Mouse (Mus musculus): ENCODE results near the gene Cdsn. TPM values are rescaled to one million over a fixed set of nuclear protein-coding genes. Genes with fewer than 3 reads are reported as not detected.

Gene Cdsn
- polyA plus RNA-seq, 1 experiment from 2014 or later = 0.11 TPM

DNA sequence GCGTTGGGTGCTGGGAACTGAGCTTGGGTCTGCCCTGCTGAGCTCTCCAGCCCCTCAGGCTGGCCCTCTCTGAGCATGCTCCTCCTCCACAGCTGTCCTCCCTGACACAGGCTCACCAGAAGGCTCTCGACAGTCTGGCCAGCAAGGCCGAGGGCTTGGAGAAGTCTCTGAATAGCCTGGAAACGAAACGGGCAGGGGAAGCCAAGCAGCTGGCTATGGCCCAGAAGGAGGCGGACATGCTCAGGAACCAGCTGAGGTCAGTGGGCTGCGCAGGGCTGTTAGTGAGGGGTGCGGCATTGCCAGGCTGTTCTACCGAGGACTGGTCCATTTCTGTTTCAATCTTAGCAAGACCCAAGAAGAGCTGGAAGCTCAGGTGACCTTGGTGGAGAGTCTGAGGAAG is 27.6 kb upstream of the Cdsn start:
- H3K4me3 ChIP-seq (replicated peaks; ENCODE audit: low read depth, low read length) = no peak overlapping the region

DNA sequence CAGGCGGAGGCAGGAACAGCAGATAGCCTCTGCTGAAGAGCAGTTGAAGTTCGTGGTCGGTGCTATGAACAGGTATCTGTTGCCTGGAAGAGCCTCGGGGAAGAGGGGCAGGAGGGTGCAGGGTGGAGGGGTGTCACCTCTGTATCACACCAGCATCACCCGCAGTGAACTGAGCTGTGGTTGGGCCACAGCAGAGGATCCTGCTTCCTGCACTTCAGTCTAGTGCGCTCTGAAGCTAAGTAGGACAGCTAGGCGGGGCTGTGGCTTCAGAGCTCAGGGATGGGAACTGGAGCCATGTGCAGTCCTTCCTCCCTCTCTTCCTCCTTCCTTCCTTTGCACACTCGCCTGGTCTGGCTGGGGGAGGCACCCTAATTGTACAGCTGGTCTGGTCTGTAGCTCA is 25.3 kb upstream of the Cdsn start:
- ATAC-seq (ENCODE audit: low FRiP score, low TSS enrichment) (no peak), DNase-seq (no peak)
- Histone ChIP-seq H3K9me3 (ENCODE audit: control insufficient read depth, low read length) (no peaks in the 10 kb centered on the region), H3K4me1 (ENCODE audit: control insufficient read depth, insufficient read depth, low read length) (no peaks in the 10 kb centered on the region), H3K9ac (replicated peaks; ENCODE audit: low read length) (no peak overlapping the region), H3K4me3 (replicated peaks; ENCODE audit: low read depth, low read length) (no peak overlapping the region), H3K27me3 (ENCODE audit: control insufficient read depth, insufficient read depth, low read length) (no peaks in the 10 kb centered on the region), H3K36me3 (ENCODE audit: control insufficient read depth, insufficient read depth, low read length) (0 out of 2 replicates have a peak, but pooled peaks cover 7% of the 10 kb centered on the region), H3K27ac (replicated peaks; ENCODE audit: low read depth, low read length) (no peak overlapping the region), H3K4me2 (ENCODE audit: low read length) (no peak overlapping the region)
- 80% methylated on average over 8 of the region's 8 CpGs for WGBS

More for the DNA sequence above, 27.6 kb upstream of the Cdsn start:
- WGBS = 82% methylated on average over 9 of the region's 9 CpGs
- H3K36me3 ChIP-seq (ENCODE audit: control insufficient read depth, insufficient read depth, low read length) = 0 out of 2 replicates have a peak, but pooled peaks cover 7% of the 10 kb centered on the region
- no peaks in the 10 kb centered on the region for H3K27me3 ChIP-seq (ENCODE audit: control insufficient read depth, insufficient read depth, low read length)
- no peak overlapping the region for H3K4me2 ChIP-seq (ENCODE audit: low read length)
- no peak overlapping the region for H3K27ac ChIP-seq (replicated peaks; ENCODE audit: low read depth, low read length)
- DNase-seq (no peak), ATAC-seq (ENCODE audit: low FRiP score, low TSS enrichment) (no peak)
- H3K9me3 ChIP-seq (ENCODE audit: control insufficient read depth, low read length) = no peaks in the 10 kb centered on the region
- no peak overlapping the region for H3K9ac ChIP-seq (replicated peaks; ENCODE audit: low read length)
- no peaks in the 10 kb centered on the region for H3K4me1 ChIP-seq (ENCODE audit: control insufficient read depth, insufficient read depth, low read length)

DNA sequence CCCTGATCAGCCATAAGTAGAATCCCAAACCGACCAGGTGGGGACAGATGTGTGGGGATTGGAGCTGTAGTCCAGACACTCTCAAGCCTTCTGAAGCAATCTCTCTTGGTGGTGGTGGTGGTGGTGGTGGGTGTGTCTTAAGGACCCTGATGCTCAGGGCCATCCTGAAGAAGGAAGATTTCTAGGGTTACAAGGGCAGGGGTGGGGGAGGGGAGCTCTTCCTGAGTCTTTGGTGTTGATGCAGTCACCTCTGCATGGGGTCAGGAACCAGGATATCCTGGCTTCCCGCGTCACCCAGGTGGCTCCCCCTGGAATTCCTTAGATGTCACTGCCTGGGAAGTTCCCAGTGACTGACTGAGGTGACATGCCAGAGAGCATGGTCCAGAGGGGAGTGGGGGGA is 19.6 kb upstream of the Cdsn start:
- WGBS = 17% methylated on average over 3 of the region's 3 CpGs
- ATAC-seq (ENCODE audit: low FRiP score, low TSS enrichment) (no peak), DNase-seq (no peak)
- Histone ChIP-seq H3K4me3 (replicated peaks; ENCODE audit: low read depth, low read length) (no peak overlapping the region), H3K4me2 (ENCODE audit: low read length) (no peak overlapping the region), H3K27ac (replicated peaks; ENCODE audit: low read depth, low read length) (no peak overlapping the region), H3K4me1 (ENCODE audit: control insufficient read depth, insufficient read depth, low read length) (no peaks in the 10 kb centered on the region), H3K9me3 (ENCODE audit: control insufficient read depth, low read length) (no peaks in the 10 kb centered on the region), H3K9ac (replicated peaks; ENCODE audit: low read length) (no peak overlapping the region), H3K36me3 (ENCODE audit: control insufficient read depth, insufficient read depth, low read length) (no peaks in the 10 kb centered on the region), H3K27me3 (ENCODE audit: control insufficient read depth, insufficient read depth, low read length) (no peaks in the 10 kb centered on the region)

DNA sequence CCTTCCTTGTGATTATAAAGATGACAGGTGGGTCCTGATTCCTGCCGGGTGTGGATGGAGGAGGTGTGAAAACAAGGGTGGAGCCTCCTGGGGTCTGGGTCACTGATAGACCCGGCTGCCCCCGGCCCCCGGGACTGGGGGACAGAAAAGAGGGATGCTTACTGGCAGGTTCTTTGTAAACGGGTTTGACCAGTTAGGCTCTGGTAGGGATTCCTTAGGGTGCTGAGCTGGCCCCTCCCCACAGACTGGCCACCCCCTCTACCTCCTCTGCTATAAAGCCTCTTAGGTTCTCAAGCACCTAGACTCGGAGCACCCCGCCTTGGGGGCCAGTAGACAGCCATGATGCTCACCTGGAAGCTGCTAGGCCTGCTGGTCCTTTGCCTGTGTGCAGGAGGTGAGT is 19.0 kb upstream of the Cdsn start, which contains the start of gene Psors1c2:
Psors1c2 (plus strand) TSS at position 301 of the 400 bp plus-strand sequence.
- ATAC-seq (ENCODE audit: low FRiP score, low TSS enrichment) = no peak
- no peaks in the 10 kb centered on the region for H3K27me3 ChIP-seq (ENCODE audit: control insufficient read depth, insufficient read depth, low read length)
- H3K27ac ChIP-seq (replicated peaks; ENCODE audit: low read depth, low read length) = no peak within 1 kb of the TSS
- DNase-seq = no peak
- H3K4me1 ChIP-seq (ENCODE audit: control insufficient read depth, insufficient read depth, low read length) = no peaks in the 10 kb centered on the region
- no peaks in the 10 kb centered on the region for H3K9me3 ChIP-seq (ENCODE audit: control insufficient read depth, low read length)
- H3K9ac ChIP-seq (replicated peaks; ENCODE audit: low read length) = no peak within 1 kb of the TSS
- no peak within 1 kb of the TSS for H3K4me3 ChIP-seq (replicated peaks; ENCODE audit: low read depth, low read length)
- no peak within 1 kb of the TSS for H3K4me2 ChIP-seq (ENCODE audit: low read length)
- WGBS = 57% methylated on average over 7 of the region's 7 CpGs
- no peaks in the 10 kb centered on the region for H3K36me3 ChIP-seq (ENCODE audit: control insufficient read depth, insufficient read depth, low read length)

DNA sequence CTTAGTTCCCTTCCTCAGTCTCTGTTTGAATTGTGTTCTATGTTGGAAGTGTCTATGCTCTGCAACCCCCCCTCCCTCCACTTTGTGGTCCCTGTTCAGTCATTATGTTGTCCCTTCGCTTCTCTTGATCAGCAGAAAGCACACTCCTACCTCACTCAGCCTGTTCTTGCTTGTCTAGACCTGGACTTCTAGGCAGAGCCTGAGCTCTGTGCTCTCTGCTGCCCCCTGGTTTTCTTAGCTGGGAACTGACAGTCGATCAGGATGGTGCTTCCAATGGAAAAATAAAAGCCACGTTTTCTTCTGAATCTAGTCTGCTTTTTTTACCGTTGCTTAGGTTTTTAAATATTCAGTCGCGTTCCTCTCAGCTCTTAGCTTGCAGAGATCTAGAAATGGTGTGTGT is 17.6 kb upstream of the Cdsn start:
- 12% methylated on average over 6 of the region's 6 CpGs for WGBS
- Histone ChIP-seq H3K9ac (replicated peaks; ENCODE audit: low read length) (no peak overlapping the region), H3K27me3 (ENCODE audit: control insufficient read depth, insufficient read depth, low read length) (no peaks in the 10 kb centered on the region), H3K4me3 (replicated peaks; ENCODE audit: low read depth, low read length) (no peak overlapping the region), H3K27ac (replicated peaks; ENCODE audit: low read depth, low read length) (no peak overlapping the region), H3K4me2 (ENCODE audit: low read length) (no peak overlapping the region), H3K9me3 (ENCODE audit: control insufficient read depth, low read length) (no peaks in the 10 kb centered on the region), H3K4me1 (ENCODE audit: control insufficient read depth, insufficient read depth, low read length) (no peaks in the 10 kb centered on the region), H3K36me3 (ENCODE audit: control insufficient read depth, insufficient read depth, low read length) (no peaks in the 10 kb centered on the region)
- ATAC-seq (ENCODE audit: low FRiP score, low TSS enrichment) = 0 out of 2 replicates have a peak, but pooled peaks have one; percentile 34
- peak; percentile 92 for DNase-seq

DNA sequence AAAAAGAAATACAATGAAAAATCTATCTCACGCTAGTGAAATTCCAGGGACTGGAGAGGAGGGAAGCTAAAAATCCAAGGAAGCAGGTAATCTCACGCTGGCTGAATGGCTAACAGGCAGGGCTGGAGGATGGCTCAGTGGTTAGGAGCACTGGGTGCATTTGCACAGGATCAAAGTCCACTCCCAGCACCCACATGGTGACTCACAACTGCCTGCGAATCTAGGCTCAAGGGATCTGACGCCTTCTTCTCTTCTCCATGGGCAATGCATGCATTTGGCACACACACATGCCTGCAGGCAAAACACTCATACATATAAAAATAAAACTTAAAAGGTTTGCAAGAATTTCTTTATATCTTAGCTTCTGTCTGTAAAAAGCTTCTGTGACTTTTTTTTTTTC is 14.5 kb upstream of the Cdsn start:
- Histone ChIP-seq H3K9ac (replicated peaks; ENCODE audit: low read length) (no peak overlapping the region), H3K27ac (replicated peaks; ENCODE audit: low read depth, low read length) (no peak overlapping the region), H3K4me1 (ENCODE audit: control insufficient read depth, insufficient read depth, low read length) (no peaks in the 10 kb centered on the region), H3K27me3 (ENCODE audit: control insufficient read depth, insufficient read depth, low read length) (no peaks in the 10 kb centered on the region), H3K4me2 (ENCODE audit: low read length) (no peak overlapping the region), H3K4me3 (replicated peaks; ENCODE audit: low read depth, low read length) (no peak overlapping the region), H3K36me3 (ENCODE audit: control insufficient read depth, insufficient read depth, low read length) (no peaks in the 10 kb centered on the region), H3K9me3 (ENCODE audit: control insufficient read depth, low read length) (no peaks in the 10 kb centered on the region)
- DNase-seq (no peak), ATAC-seq (ENCODE audit: low FRiP score, low TSS enrichment) (no peak)
- 87% methylated on average over 4 of the region's 4 CpGs for WGBS

DNA sequence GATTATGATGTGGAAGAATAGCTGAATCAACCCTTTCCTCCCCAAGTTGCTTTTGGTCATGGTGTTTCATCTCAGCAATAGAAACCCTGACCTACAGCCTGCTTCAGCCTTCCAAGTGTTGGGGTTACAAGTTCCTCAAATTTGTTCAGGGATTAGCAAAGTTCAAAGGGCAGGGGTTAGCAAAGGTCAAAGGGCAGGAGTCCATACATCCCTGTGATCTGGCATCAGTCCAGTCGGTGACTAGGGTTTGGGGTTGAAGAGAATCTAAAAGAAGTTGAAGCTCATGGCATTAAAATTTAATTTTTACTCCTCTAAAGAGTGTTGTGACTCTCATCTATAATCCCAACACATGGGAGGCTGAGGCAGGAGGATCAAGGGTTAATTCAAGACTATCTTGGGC is 13.5 kb upstream of the Cdsn start:
- Histone ChIP-seq H3K27me3 (ENCODE audit: control insufficient read depth, insufficient read depth, low read length) (no peaks in the 10 kb centered on the region), H3K36me3 (ENCODE audit: control insufficient read depth, insufficient read depth, low read length) (no peaks in the 10 kb centered on the region), H3K9ac (replicated peaks; ENCODE audit: low read length) (no peak overlapping the region), H3K4me2 (ENCODE audit: low read length) (no peak overlapping the region), H3K9me3 (ENCODE audit: control insufficient read depth, low read length) (no peaks in the 10 kb centered on the region), H3K4me1 (ENCODE audit: control insufficient read depth, insufficient read depth, low read length) (0 out of 2 replicates have a peak, but pooled peaks cover 6% of the 10 kb centered on the region), H3K4me3 (replicated peaks; ENCODE audit: low read depth, low read length) (no peak overlapping the region), H3K27ac (replicated peaks; ENCODE audit: low read depth, low read length) (no peak overlapping the region)
- ATAC-seq (ENCODE audit: low FRiP score, low TSS enrichment) (no peak), DNase-seq (no peak)
- 76% methylated on average over 1 of the region's 1 CpGs for WGBS

DNA sequence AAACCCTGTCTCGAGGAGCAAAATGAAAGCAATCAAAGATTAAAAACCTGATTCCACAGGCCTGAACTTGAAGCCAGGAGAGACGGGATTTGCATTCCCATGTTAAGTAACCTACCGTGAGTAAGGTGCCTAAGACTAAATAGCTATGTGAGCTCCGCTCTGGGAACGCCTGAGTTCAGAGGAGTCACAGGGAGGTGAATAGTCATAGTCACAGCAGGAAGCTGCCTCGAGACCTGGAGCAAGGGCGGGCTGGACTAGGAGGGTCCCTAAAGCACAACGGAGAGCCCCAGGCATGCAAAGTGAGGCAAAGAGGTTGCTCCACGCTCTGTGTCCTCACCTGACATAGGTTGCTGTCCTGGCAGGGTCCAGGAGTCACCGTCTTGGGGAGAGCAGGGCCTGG is 12.4 kb upstream of the Cdsn start:
- Histone ChIP-seq H3K36me3 (ENCODE audit: control insufficient read depth, insufficient read depth, low read length) (no peaks in the 10 kb centered on the region), H3K4me3 (replicated peaks; ENCODE audit: low read depth, low read length) (no peak overlapping the region), H3K27ac (replicated peaks; ENCODE audit: low read depth, low read length) (no peak overlapping the region), H3K4me1 (ENCODE audit: control insufficient read depth, insufficient read depth, low read length) (0 out of 2 replicates have a peak, but pooled peaks cover 6% of the 10 kb centered on the region), H3K27me3 (ENCODE audit: control insufficient read depth, insufficient read depth, low read length) (no peaks in the 10 kb centered on the region), H3K9me3 (ENCODE audit: control insufficient read depth, low read length) (no peaks in the 10 kb centered on the region), H3K4me2 (ENCODE audit: low read length) (no peak overlapping the region), H3K9ac (replicated peaks; ENCODE audit: low read length) (no peak overlapping the region)
- ATAC-seq (ENCODE audit: low FRiP score, low TSS enrichment) (no peak), DNase-seq (no peak)
- WGBS = 54% methylated on average over 10 of the region's 10 CpGs

DNA sequence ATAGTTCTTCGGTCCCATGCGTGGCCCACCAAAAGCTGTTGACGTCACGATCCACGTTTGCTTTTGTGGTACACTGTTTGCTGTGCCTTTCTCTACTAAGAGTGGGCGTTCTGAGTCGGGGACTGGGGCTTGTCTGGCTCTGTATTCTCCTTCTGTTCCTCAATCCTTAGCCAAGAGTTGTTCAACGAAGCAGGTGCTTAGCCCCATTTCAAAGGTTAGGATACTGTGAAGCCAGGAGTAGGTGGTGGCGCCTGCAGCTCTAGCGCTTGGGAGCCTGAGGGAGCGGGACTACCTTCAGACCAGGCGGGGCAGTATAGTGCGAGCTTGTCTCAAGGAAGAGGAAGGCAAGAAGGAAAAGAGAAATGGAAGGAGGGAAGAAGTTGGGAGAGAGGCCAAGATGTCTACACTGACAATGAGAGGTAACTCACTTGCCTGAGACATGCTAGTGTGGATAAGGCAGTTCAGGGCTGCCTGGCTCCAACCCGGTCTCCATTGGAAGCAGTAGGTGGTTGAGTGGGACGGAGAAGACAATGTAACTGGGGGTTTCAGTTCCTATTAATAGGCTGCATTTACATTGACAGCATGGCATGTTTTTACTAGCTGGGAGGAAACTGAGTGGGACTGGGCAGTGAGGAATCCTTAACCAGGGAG is 9.0 kb upstream of the Cdsn start:
- H3K4me1 ChIP-seq (ENCODE audit: control insufficient read depth, insufficient read depth, low read length) = 0 out of 2 replicates have a peak, but pooled peaks cover 6% of the 10 kb centered on the region
- H3K4me3 ChIP-seq (replicated peaks; ENCODE audit: low read depth, low read length) = no peak overlapping the region
- H3K9me3 ChIP-seq (ENCODE audit: control insufficient read depth, low read length) = no peaks in the 10 kb centered on the region
- DNase-seq = no peak
- H3K9ac ChIP-seq (replicated peaks; ENCODE audit: low read length) = no peak overlapping the region
- no peaks in the 10 kb centered on the region for H3K36me3 ChIP-seq (ENCODE audit: control insufficient read depth, insufficient read depth, low read length)
- peak overlapping the region; percentile 39; the same call in 1 of the 2 replicates for H3K27ac ChIP-seq (replicated peaks; ENCODE audit: low read depth, low read length)
- H3K27me3 ChIP-seq (ENCODE audit: control insufficient read depth, insufficient read depth, low read length) = no peaks in the 10 kb centered on the region
- WGBS = 74% methylated on average over 15 of the region's 15 CpGs
- no peak for ATAC-seq (ENCODE audit: low FRiP score, low TSS enrichment)
- peak overlapping the region; percentile 29 for H3K4me2 ChIP-seq (ENCODE audit: low read length)
